In the genomic region with DNA sequence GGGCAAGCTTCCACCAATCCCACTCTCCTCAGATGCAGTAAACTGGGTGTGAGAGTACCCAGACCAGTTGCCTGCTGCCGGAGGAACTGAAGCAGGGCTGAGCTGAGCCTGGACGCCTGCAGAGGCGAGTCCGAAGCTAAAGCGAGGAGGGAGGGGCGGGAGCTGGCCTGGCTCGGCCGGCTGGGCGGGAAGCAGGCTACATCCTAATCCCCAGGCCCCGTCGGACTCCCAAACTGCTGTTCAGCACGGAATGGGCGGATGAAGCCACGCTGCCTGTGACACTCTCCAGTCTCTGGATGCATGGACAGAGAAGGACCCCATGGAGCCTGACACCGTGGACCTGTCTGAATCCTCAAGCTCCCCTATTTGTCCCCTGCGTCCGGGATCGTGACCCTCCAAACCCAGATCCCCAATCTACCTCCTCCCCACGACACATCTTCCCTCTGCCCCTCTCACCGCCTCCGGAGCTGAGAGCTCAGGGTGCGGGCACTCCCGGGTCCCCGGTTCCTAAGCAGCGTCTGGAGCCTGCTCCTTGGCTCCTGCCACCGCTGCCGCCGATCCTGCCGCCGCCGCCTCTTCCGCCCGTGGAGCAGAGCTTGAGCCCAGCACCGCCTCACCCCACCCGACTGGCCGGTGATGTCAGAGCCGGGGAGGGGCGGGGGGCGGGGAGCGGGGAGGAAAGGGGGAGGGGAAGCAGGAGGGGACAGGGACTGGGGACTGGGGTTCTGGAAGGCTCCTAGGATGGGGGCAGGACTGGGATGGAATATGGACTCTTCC, we compare ENCODE assay signal across 8 mouse cellular contexts. TPM values are rescaled to one million over a fixed set of nuclear protein-coding genes. Genes with fewer than 3 reads are reported as not detected.
DNase-seq lines count a peak whose midpoint lies in the region.

Pea15a (minus strand) TSS at position 664 of the 777 bp plus-strand sequence.

- intact Hi-C loops in gastrocnemius, postnatal 14 days (cut with DNase I; ENCODE audit: low total_unique reads): no loop called here
- intact Hi-C loops in left cerebral cortex, postnatal 10 days (cut with DNase I): loop anchor here (2.0 kb wide), 1 partner anchor 104 kb away; no protein-coding TSS in a partner anchor

- H3K9me3 ChIP-seq in megakaryocyte, embryonic 14.5 days: no peaks in the 10 kb centered on the region

- peaks cover 64% of the 10 kb centered on the region for H3K4me1 ChIP-seq in megakaryocyte, embryonic 14.5 days

- H3K27me3 ChIP-seq in megakaryocyte, embryonic 14.5 days (replicated peaks): peaks cover 2% of the 10 kb centered on the region

- peak; percentile 83 for DNase-seq in R1 (ENCODE audit: low read depth, low spot score)
- peak; percentile 85 to 90 for DNase-seq in cerebellum, postnatal 36 days
- DNase-seq in gastrocnemius, postnatal 14 days: peak; percentile 88
- peak; percentile 79 for DNase-seq in induced T-regulatory cell, adult 2 months (ENCODE audit: low read depth)
- peak; percentile 78 to 93 for DNase-seq in left cerebral cortex, postnatal 10 days (ENCODE audit: extremely low spot score in 1 of 2, low spot score in 2 of 2)
- peak; percentile 82 for DNase-seq in right cerebral cortex, postnatal 14 days
- DNase-seq in urinary bladder, postnatal 25 days (ENCODE audit: low spot score): peak; percentile 72

- H3K36me3 ChIP-seq in megakaryocyte, embryonic 14.5 days (replicated peaks; ENCODE audit: low read length): peaks cover 58% of the 10 kb centered on the region

- H3K4me3 ChIP-seq in megakaryocyte, embryonic 14.5 days (replicated peaks): peak within 1 kb of the TSS; percentile 95

RNA-seq across cellular contexts. Expression of gene Pea15a, which starts in this region (rescaled TPM):
- total RNA-seq in gastrocnemius, postnatal 14 days (2021): 10 to 100 TPM; 39.2 to 60.3 TPM
- total RNA-seq in left cerebral cortex, postnatal 10 days (2021): 100 to 1,000 TPM; 368 TPM
- 6.9 and 11.9 TPM in 2 replicates for polyA plus RNA-seq in megakaryocyte, embryonic 14.5 days (2012; ENCODE audit: insufficient read depth, low replicate concordance)

Comparison
In these comparisons a context has a peak if more than half of its experiments do, and no peak if none do; other contexts are left out.
1. Peak in every context shown above with its lines: DNase-seq and H3K4me3 ChIP-seq.
2. RNA of gene Pea15a (total RNA-seq): 368 TPM in left cerebral cortex, postnatal 10 days; 39.2 to 60.3 TPM in gastrocnemius, postnatal 14 days; every median in the first group is over 4 times any median in the second.